Mouse (Mus musculus) forebrain, postnatal 0 days (tissue): ENCODE data around the gene Nfe2. TPM values are rescaled to one million over a fixed set of nuclear protein-coding genes. Genes with fewer than 3 reads are reported as not detected.

Source experiments
- ATAC-seq: fragments of 200-750 bp; cut with Nextera tagmentation; 2 replicates; pipeline ENCODE4 v1.8.0; 2017; ENCODE audit warnings: mild to moderate bottlenecking, moderate library complexity
- DNase-seq: peaks from one replicate; pipeline ENCODE4 v3.0.0-alpha.2; 2015
- H3K27ac ChIP-seq: fragments of 300-500 bp; sonication (generic); 2 replicates; pipeline ENCODE4 v1.5.1; 2014; ENCODE audit warnings: low read depth, mild to moderate bottlenecking, antibody characterized with exemption, low read length, moderate library complexity, mixed read lengths
- H3K27me3 ChIP-seq: fragments of 300-500 bp; sonication (generic); 2 replicates; pipeline ENCODE4 v1.6.1; 2014; ENCODE audit warnings: mild to moderate bottlenecking, low read length, mixed read lengths; ENCODE audit not compliant: insufficient read depth
- H3K36me3 ChIP-seq: fragments of 300-500 bp; sonication (generic); 2 replicates; pipeline ENCODE4 v1.6.1; 2014; ENCODE audit warnings: mild to moderate bottlenecking, moderate library complexity; ENCODE audit not compliant: insufficient read depth
- H3K4me1 ChIP-seq: fragments of 300-500 bp; sonication (generic); 2 replicates; pipeline ENCODE4 v1.6.1; 2014; ENCODE audit warnings: antibody characterized with exemption; ENCODE audit not compliant: insufficient read depth
- H3K4me2 ChIP-seq: fragments of 300-500 bp; sonication (generic); 2 replicates; pipeline ENCODE4 v1.6.1; 2014; ENCODE audit warnings: low read depth, mild to moderate bottlenecking, moderate library complexity
- H3K4me3 ChIP-seq: fragments of 300-500 bp; sonication (generic); 2 replicates; pipeline ENCODE4 v1.5.1; 2014; ENCODE audit warnings: low read depth, low read length, mixed read lengths
- H3K9ac ChIP-seq: fragments of 300-500 bp; sonication (generic); 2 replicates; pipeline ENCODE4 v1.6.1; 2014; ENCODE audit warnings: mild to moderate bottlenecking
- H3K9me3 ChIP-seq: fragments of 300-500 bp; sonication (generic); 2 replicates; pipeline ENCODE4 v1.6.1; 2016; ENCODE audit warnings: low read length
- CTCF ChIP-seq: sonication (generic); IDR thresholded peaks from 2 replicates; pipeline ENCODE4 v1.5.1; 2016; ENCODE audit warnings: antibody characterized with exemption, control low read depth, low read depth
- WGBS: fragments of 180-500 bp; shearing (Covaris S2); extraction: QIAGEN DNeasy Blood & Tissue Kit; methylation state at CpG from one replicate; pipeline ENCODE4 v1.1.7; 2014; 5-methylcytosine and 5-hydroxymethylcytosine counted together
- microRNA counts: library from miRNA; unstranded; fragments of <30 nt; microRNA quantifications from one replicate; lab custom pipeline; 2015
- microRNA-seq, 2 experiments: library from miRNA; unstranded; fragments of <30 nt; microRNA quantifications; one replicate each; pipeline ENCODE4; 2016
- polyA plus RNA-seq: library from polyadenylated mRNA; unstranded; fragments of >200 nt; fragmentation: Nextera tagmentation; extraction: Ambion mirVana; gene quantifications from 2 replicates; pipeline ENCODE4 v1.2.1, GENCODE M21; 2015
- total RNA-seq: library from RNA; depleted of rRNA; stranded (reverse); fragments of >200 nt; gene quantifications from 2 replicates; pipeline ENCODE4 v1.2.3, GENCODE M21; 2014; rRNA removed

Nfe2 gene
- total and polyA plus RNA-seq, 2 experiments from 2014 or later: 0.34 to 1.6 TPM

DNA sequence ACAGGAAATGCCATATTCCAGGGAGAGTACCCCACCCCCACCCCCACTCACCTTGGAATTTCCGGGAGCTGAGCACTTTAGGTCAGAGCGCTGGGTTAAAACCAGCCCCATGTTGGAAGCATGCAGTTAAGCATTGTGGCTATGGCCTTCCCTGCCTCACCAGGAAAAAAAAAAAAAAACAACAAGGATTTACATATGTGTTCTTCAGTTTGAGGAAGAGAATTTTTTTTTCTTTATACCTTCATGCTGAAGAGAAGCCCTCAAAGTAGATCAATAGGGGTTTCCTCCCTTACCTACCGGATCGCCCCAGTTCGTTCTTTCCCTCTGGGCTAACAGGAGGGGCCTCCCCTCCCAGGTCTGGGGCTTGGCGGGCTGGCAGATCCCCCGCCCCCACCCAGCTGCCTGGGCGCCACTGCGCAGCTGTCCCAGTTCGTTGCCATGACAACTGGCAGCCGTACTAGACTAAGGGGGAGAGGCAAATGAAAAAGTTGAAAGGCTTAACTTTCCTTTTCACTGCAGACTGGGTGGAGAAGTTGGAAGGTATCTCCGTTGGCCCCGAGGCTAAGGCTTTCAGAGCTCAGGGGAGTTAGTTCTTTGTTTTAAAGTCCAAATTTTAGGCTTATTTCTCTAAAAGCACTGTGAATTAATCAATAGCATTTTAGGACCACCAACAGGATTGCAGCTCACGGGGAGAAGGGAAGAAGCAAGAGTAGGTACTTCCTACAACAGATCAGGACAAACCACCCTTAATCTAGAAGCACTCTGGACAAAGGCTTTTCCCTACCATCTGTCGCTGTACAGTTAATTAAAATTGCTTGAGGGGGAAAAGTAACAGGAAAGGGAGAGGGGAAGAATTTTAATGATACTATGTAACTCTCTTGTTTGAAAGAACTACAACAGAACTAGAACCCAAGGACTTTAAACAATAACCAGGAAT is 43.0 kb downstream of the Nfe2 start:
- peak overlapping the region; percentile 46 for H3K4me2 ChIP-seq
- H3K27me3 ChIP-seq: no peaks in the 10 kb centered on the region
- peak; percentile 98 for ATAC-seq
- WGBS: 0% methylated on average over 15 of the region's 15 CpGs
- peak overlapping the region; percentile 43 for H3K4me3 ChIP-seq
- H3K9me3 ChIP-seq: no peaks in the 10 kb centered on the region
- no peak for TF ChIP-seq CTCF
- peak overlapping the region; percentile 45 for H3K9ac ChIP-seq
- peak; percentile 96 for DNase-seq
- H3K27ac ChIP-seq: peak overlapping the region; percentile 58
- peaks cover 17% of the 10 kb centered on the region for H3K36me3 ChIP-seq
- peaks cover 16% of the 10 kb centered on the region for H3K4me1 ChIP-seq

GRCm38 (mm10) chr15:103214149-103214548 is 44.1 kb downstream of the Nfe2 start:
- Histone ChIP-seq H3K4me2 (peak overlapping the region; percentile 38), H3K9ac (no peak overlapping the region), H3K9me3 (no peaks in the 10 kb centered on the region), H3K36me3 (peaks cover 19% of the 10 kb centered on the region), H3K4me1 (peaks cover 16% of the 10 kb centered on the region), H3K27me3 (no peaks in the 10 kb centered on the region), H3K27ac (peak overlapping the region; percentile 35; the same call in 1 of the 2 replicates), H3K4me3 (peak overlapping the region; percentile 12)
- TF ChIP-seq CTCF: no peak
- no peak for ATAC-seq
- no peak for DNase-seq
- 13% methylated on average over 2 of the region's 2 CpGs for WGBS

- Histone ChIP-seq H3K9ac (no peak overlapping the region), H3K9me3 (no peaks in the 10 kb centered on the region), H3K36me3 (peaks cover 19% of the 10 kb centered on the region), H3K4me2 (no peak overlapping the region), H3K27me3 (no peaks in the 10 kb centered on the region), H3K4me1 (no peaks in the 10 kb centered on the region), H3K4me3 (no peak overlapping the region), H3K27ac (no peak overlapping the region)
- WGBS: 49% methylated on average over 2 of the region's 2 CpGs
- ATAC-seq: no peak
- no peak for DNase-seq
- peak; percentile 49 for TF ChIP-seq CTCF
These were observed 53.0 kb downstream of the Nfe2 start for GRCm38 (mm10) chr15:103205156-103205555.

- H3K4me1 ChIP-seq: no peaks in the 10 kb centered on the region
- no peak overlapping the region for H3K9ac ChIP-seq
- no peak overlapping the region; the same call in 1 of the 2 replicates for H3K27ac ChIP-seq
- ATAC-seq: no peak
- 68% methylated on average over 6 of the region's 6 CpGs for WGBS
- peaks cover 39% of the 10 kb centered on the region for H3K36me3 ChIP-seq
- no peak for DNase-seq
- no peak overlapping the region for H3K4me2 ChIP-seq
- no peak overlapping the region for H3K4me3 ChIP-seq
- TF ChIP-seq CTCF: no peak
- no peaks in the 10 kb centered on the region for H3K9me3 ChIP-seq
- H3K27me3 ChIP-seq: no peaks in the 10 kb centered on the region
These were observed 56.0 kb downstream of the Nfe2 start for GRCm38 (mm10) chr15:103202088-103202793.

MicroRNAs within 50 kb of the gene (microRNA counts, 519-probe panel; counts per million panel counts)
- microRNA mmu-miR-148b (lab: Ali Mortazavi, UCI): 4,643 counts per million, percentile 61 among the panel's probes with 10 or more counts

Small RNA genes within 50 kb of the gene (microRNA-seq; reads per million reads assigned to microRNA genes)
- gene Mir148b: 278 to 298 reads per million in 2 experiments

Other genes starting within 250 kb of the Nfe2 start
- not detected in 2 replicates for gene Hoxc4, start 239.5 kb downstream of the Nfe2 start, total RNA-seq
- gene Hoxc4, start 239.5 kb downstream of the Nfe2 start, polyA plus RNA-seq: not detected in 2 replicates
- 34.0 and 34.4 TPM in 2 replicates for gene Smug1, start 91.3 kb downstream of the Nfe2 start, total RNA-seq
- 14.6 and 18.5 TPM in 2 replicates for gene Smug1, start 91.3 kb downstream of the Nfe2 start, polyA plus RNA-seq
- gene Cbx5, start 18.6 kb downstream of the Nfe2 start, total RNA-seq: 139 and 181 TPM in 2 replicates
- 74.1 and 90.4 TPM in 2 replicates for gene Cbx5, start 18.6 kb downstream of the Nfe2 start, polyA plus RNA-seq
- 205 and 270 TPM in 2 replicates for gene Hnrnpa1, start 18.0 kb downstream of the Nfe2 start, total RNA-seq
- 653 and 670 TPM in 2 replicates for gene Hnrnpa1, start 18.0 kb downstream of the Nfe2 start, polyA plus RNA-seq
- gene Copz1, start 14.3 kb upstream of the Nfe2 start, total RNA-seq: 120 and 147 TPM in 2 replicates
- 209 and 217 TPM in 2 replicates for gene Copz1, start 14.3 kb upstream of the Nfe2 start, polyA plus RNA-seq
- gene Gpr84, start 52.2 kb upstream of the Nfe2 start, total RNA-seq: 0.29 and 0.54 TPM in 2 replicates
- gene Gpr84, start 52.2 kb upstream of the Nfe2 start, polyA plus RNA-seq: 0.31 and 0.33 TPM in 2 replicates
- 11.6 and 13.0 TPM in 2 replicates for gene Zfp385a, start 81.7 kb upstream of the Nfe2 start, total RNA-seq
- gene Zfp385a, start 81.7 kb upstream of the Nfe2 start, polyA plus RNA-seq: 20.5 and 21.3 TPM in 2 replicates
- gene Itga5, start 108.4 kb upstream of the Nfe2 start, total RNA-seq: 2.2 and 3.2 TPM in 2 replicates
- gene Itga5, start 108.4 kb upstream of the Nfe2 start, polyA plus RNA-seq: 2.9 and 3.5 TPM in 2 replicates
- gene Gtsf1, start 172.1 kb upstream of the Nfe2 start, total RNA-seq: not detected in 2 replicates
- 0.21 TPM in 1 of 2 replicates, not detected in the other for gene Gtsf1, start 172.1 kb upstream of the Nfe2 start, polyA plus RNA-seq
- gene Gtsf2, start 190.1 kb upstream of the Nfe2 start, total RNA-seq: not detected in 2 replicates
- not detected in 2 replicates for gene Gtsf2, start 190.1 kb upstream of the Nfe2 start, polyA plus RNA-seq
- gene Nckap1l, start 195.4 kb upstream of the Nfe2 start, total RNA-seq: 3.2 and 4.5 TPM in 2 replicates
- 1.6 and 1.7 TPM in 2 replicates for gene Nckap1l, start 195.4 kb upstream of the Nfe2 start, polyA plus RNA-seq
- 78.8 and 79.0 TPM in 2 replicates for gene Pde1b, start 244.6 kb upstream of the Nfe2 start, total RNA-seq
- gene Pde1b, start 244.6 kb upstream of the Nfe2 start, polyA plus RNA-seq: 43.4 and 54.1 TPM in 2 replicates